Mouse (Mus musculus) myocyte (in vitro differentiated cells): ENCODE measurements around the gene Akt1s1. TPM values are rescaled to one million over a fixed set of nuclear protein-coding genes. Genes with fewer than 3 reads are reported as not detected.

Experiments
- H3K27me3 ChIP-seq: one replicate; pipeline ENCODE4 v1.6.1; 2011; ENCODE audit not compliant: control insufficient read depth, insufficient read depth, insufficient read length
- H3K36me3 ChIP-seq: one replicate; pipeline ENCODE4 v1.6.1; 2011; ENCODE audit not compliant: control insufficient read depth, insufficient read depth
- H3K4me2 ChIP-seq: one replicate; pipeline ENCODE4 v1.6.1; 2011; ENCODE audit warnings: low read depth, control low read depth
- H3K4me3 ChIP-seq: one replicate; pipeline ENCODE4 v1.5.1; 2011; ENCODE audit warnings: mild to moderate bottlenecking, control low read depth, moderate library complexity
- H3K79me2 ChIP-seq: one replicate; pipeline ENCODE4 v1.6.1; 2011; ENCODE audit not compliant: control insufficient read depth, insufficient read depth
- H3ac ChIP-seq: one replicate; pipeline ENCODE4 v1.6.1; 2011; ENCODE audit not compliant: control insufficient read depth, insufficient read length
- CEBPB ChIP-seq: IDR thresholded peaks from 2 replicates; pipeline ENCODE4 v1.6.1; 2011; ENCODE audit warnings: mild to moderate bottlenecking, moderate library complexity; ENCODE audit not compliant: poor library complexity, insufficient read depth, severe bottlenecking
- E2F4 ChIP-seq: IDR thresholded peaks from one replicate; pipeline ENCODE4 v1.6.1; 2011; ENCODE audit warnings: mild to moderate bottlenecking, control low read depth, moderate library complexity; ENCODE audit not compliant: insufficient read depth
- MAX ChIP-seq: IDR thresholded peaks from one replicate; pipeline ENCODE4 v1.6.1; 2011; ENCODE audit warnings: low read depth, mild to moderate bottlenecking, control low read depth
- MYOD1 ChIP-seq, 3 experiments: IDR thresholded peaks; one replicate each; pipeline ENCODE4 v1.6.1; 2011; ENCODE audit warnings: control low read depth in 2 of 3, low read depth in 2 of 3, mild to moderate bottlenecking in 2 of 3, moderate library complexity in 1 of 3; ENCODE audit not compliant: insufficient read length in 2 of 3, control insufficient read depth in 1 of 3
- MYOG ChIP-seq, 3 experiments: IDR thresholded peaks; one replicate each; pipeline ENCODE4 v1.6.1; 2011; ENCODE audit warnings: control low read depth in 2 of 3, low read depth in 2 of 3, mild to moderate bottlenecking in 2 of 3; ENCODE audit not compliant: insufficient read length in 2 of 3, control insufficient read depth in 1 of 3, insufficient read depth in 1 of 3
- POLR2A ChIP-seq: IDR thresholded peaks from one replicate; pipeline ENCODE4 v1.6.1; 2011; ENCODE audit warnings: low read depth, mild to moderate bottlenecking, control low read depth, moderate library complexity; ENCODE audit not compliant: insufficient read length
- POLR2AphosphoS2 ChIP-seq: IDR thresholded peaks from one replicate; pipeline ENCODE4 v1.6.1; 2011; ENCODE audit warnings: low read depth, control low read depth; ENCODE audit not compliant: insufficient read length
- REST ChIP-seq: IDR thresholded peaks from one replicate; pipeline ENCODE4 v1.6.1; 2011; ENCODE audit warnings: mild to moderate bottlenecking, control low read depth, moderate library complexity; ENCODE audit not compliant: insufficient read depth, insufficient read length
- SRF ChIP-seq: IDR thresholded peaks from one replicate; pipeline ENCODE4 v1.6.1; 2011; ENCODE audit warnings: low read depth; ENCODE audit not compliant: control insufficient read depth, insufficient read length
- TCF3 ChIP-seq: IDR thresholded peaks from one replicate; pipeline ENCODE4 v1.6.1; 2011; ENCODE audit warnings: low read depth, control low read depth; ENCODE audit not compliant: insufficient read length
- USF1 ChIP-seq: IDR thresholded peaks from one replicate; pipeline ENCODE4 v1.6.1; 2011; ENCODE audit warnings: low read depth, mild to moderate bottlenecking, control low read depth, moderate library complexity
- polyA plus RNA-seq: library from polyadenylated mRNA; unstranded; fragments of >200 nt; fragmentation: generic; extraction: Trizol; gene quantifications from one replicate; pipeline ENCODE4 v1.2.1, GENCODE M21; 2012; ENCODE audit warnings: missing spikeins

Akt1s1 gene
- polyA plus RNA-seq, 1 experiment = 200 TPM

- H3ac ChIP-seq = no peak overlapping the region
- no peaks in the 10 kb centered on the region for H3K79me2 ChIP-seq
- no peak overlapping the region for H3K4me3 ChIP-seq
- no peak overlapping the region for H3K4me2 ChIP-seq
- H3K27me3 ChIP-seq = no peaks in the 10 kb centered on the region
- H3K36me3 ChIP-seq = peaks cover 7% of the 10 kb centered on the region
- TF ChIP-seq E2F4 (no peak), MAX (no peak), MYOG (IDR thresholded peaks at IDR 0.05; ENCODE audit: control insufficient read depth in 1 of 3, insufficient read depth in 1 of 3, insufficient read length in 2 of 3, low read depth in 2 of 3) (peak in 1 of 3 experiments; percentile 39), CEBPB (no peak), USF1 (no peak), MYOD1 (IDR thresholded peaks at IDR 0.05; ENCODE audit: control insufficient read depth in 1 of 3, insufficient read length in 2 of 3, low read depth in 2 of 3) (no peak), POLR2A (peak; percentile 25), TCF3 (no peak), SRF (no peak), REST (no peak), POLR2AphosphoS2 (peak; percentile 69)
Observed at GRCm38 (mm10) chr7:44901230-44901722, 52.5 kb downstream of the Akt1s1 start.

Other genes starting within 250 kb of the Akt1s1 start
- 0.17 TPM for gene Myh14, start 178.1 kb upstream of the Akt1s1 start, polyA plus RNA-seq
- not detected for gene Izumo2, start 140.2 kb upstream of the Akt1s1 start, polyA plus RNA-seq
- 20.6 TPM for gene Vrk3, start 100.6 kb upstream of the Akt1s1 start, polyA plus RNA-seq
- 0.12 TPM for gene Zfp473, start 97.9 kb upstream of the Akt1s1 start, polyA plus RNA-seq
- gene Nup62, start 32.9 kb upstream of the Akt1s1 start, polyA plus RNA-seq = 77.0 TPM
- gene Il4i1, start 32.6 kb upstream of the Akt1s1 start, polyA plus RNA-seq = 1.9 TPM
- 939 TPM for gene Atf5, start 32.3 kb upstream of the Akt1s1 start, polyA plus RNA-seq
- 53.8 TPM for gene Tbc1d17, start 88 bp downstream of the Akt1s1 start, polyA plus RNA-seq
- 47.9 TPM for gene Pnkp, start 8.1 kb downstream of the Akt1s1 start, polyA plus RNA-seq
- 298 TPM for gene Ptov1, start 20.8 kb downstream of the Akt1s1 start, polyA plus RNA-seq
- gene Med25, start 43.7 kb downstream of the Akt1s1 start, polyA plus RNA-seq = 57.4 TPM
- gene Fuz, start 47.1 kb downstream of the Akt1s1 start, polyA plus RNA-seq = 11.6 TPM
- gene Ap2a1, start 80.5 kb downstream of the Akt1s1 start, polyA plus RNA-seq = 125 TPM
- gene Tsks, start 94.2 kb downstream of the Akt1s1 start, polyA plus RNA-seq = not detected
- 2.7 TPM for gene Cpt1c, start 125.9 kb downstream of the Akt1s1 start, polyA plus RNA-seq
- gene Prmt1, start 137.6 kb downstream of the Akt1s1 start, polyA plus RNA-seq = 729 TPM
- gene Irf3, start 148.7 kb downstream of the Akt1s1 start, polyA plus RNA-seq = 45.1 TPM
- gene Bcl2l12, start 149.7 kb downstream of the Akt1s1 start, polyA plus RNA-seq = 13.3 TPM
- 56.7 TPM for gene Scaf1, start 167.4 kb downstream of the Akt1s1 start, polyA plus RNA-seq
- gene Rras, start 169.0 kb downstream of the Akt1s1 start, polyA plus RNA-seq = 127 TPM
- gene Prr12, start 203.9 kb downstream of the Akt1s1 start, polyA plus RNA-seq = 10.2 TPM
- gene Nosip, start 213.4 kb downstream of the Akt1s1 start, polyA plus RNA-seq = 66.1 TPM
- gene Prrg2, start 213.7 kb downstream of the Akt1s1 start, polyA plus RNA-seq = 12.9 TPM
- gene Rcn3, start 243.2 kb downstream of the Akt1s1 start, polyA plus RNA-seq = 123 TPM